Mouse (Mus musculus): ENCODE results near the gene Tctex1d2. TPM values are rescaled to one million over a fixed set of nuclear protein-coding genes. Genes with fewer than 3 reads are reported as not detected.

Tctex1d2 gene
- polyA plus RNA-seq, 1 experiment = 1.4 TPM

- H3K36me3 ChIP-seq (ENCODE audit: control insufficient read depth, insufficient read depth, low read length) = peaks cover 8% of the 10 kb centered on the region
- no peak for TF ChIP-seq POLR2A (IDR thresholded peaks at IDR 0.05; ENCODE audit: low read depth, low read length)
- no peak overlapping the region for H3K27ac ChIP-seq (ENCODE audit: insufficient read depth, low read depth, low read length)
- H3K4me1 ChIP-seq (ENCODE audit: control insufficient read depth, insufficient read depth, insufficient read length, low read length) = no peaks in the 10 kb centered on the region
- H3K4me3 ChIP-seq (ENCODE audit: low read depth, low read length) = no peak overlapping the region
- no peaks in the 10 kb centered on the region for H3K27me3 ChIP-seq (ENCODE audit: control insufficient read depth, insufficient read depth, low read length)
- WGBS = 81% methylated on average over 3 of the region's 3 CpGs
These were observed 29.7 kb upstream of the Tctex1d2 start for GRCm38 (mm10) chr16:32389841-32390240.

GRCm38 (mm10) chr16:32390882-32391281, 28.6 kb upstream of the Tctex1d2 start:
- 86% methylated on average over 3 of the region's 3 CpGs for WGBS
- H3K4me1 ChIP-seq (ENCODE audit: control insufficient read depth, insufficient read depth, insufficient read length, low read length) = no peaks in the 10 kb centered on the region
- H3K27me3 ChIP-seq (ENCODE audit: control insufficient read depth, insufficient read depth, low read length) = no peaks in the 10 kb centered on the region
- peaks cover 3% of the 10 kb centered on the region for H3K36me3 ChIP-seq (ENCODE audit: control insufficient read depth, insufficient read depth, low read length)
- H3K27ac ChIP-seq (ENCODE audit: insufficient read depth, low read depth, low read length) = no peak overlapping the region
- H3K4me3 ChIP-seq (ENCODE audit: low read depth, low read length) = no peak overlapping the region
- TF ChIP-seq POLR2A (IDR thresholded peaks at IDR 0.05; ENCODE audit: low read depth, low read length) = no peak
- no peak for TF ChIP-seq CTCF (IDR thresholded peaks at IDR 0.05; ENCODE audit: extremely low read depth, insufficient read length, insufficient replicate concordance, low read depth, low read length)

- peak overlapping the region; percentile 46; the same call in 1 of the 2 replicates for H3K27ac ChIP-seq (ENCODE audit: insufficient read depth, low read depth, low read length)
- H3K27me3 ChIP-seq (ENCODE audit: control insufficient read depth, insufficient read depth, low read length) = no peaks in the 10 kb centered on the region
- TF ChIP-seq POLR2A (IDR thresholded peaks at IDR 0.05; ENCODE audit: low read depth, low read length) = no peak
- no peak for TF ChIP-seq CTCF (IDR thresholded peaks at IDR 0.05; ENCODE audit: extremely low read depth, insufficient read length, insufficient replicate concordance, low read depth, low read length)
- no peak overlapping the region for H3K4me3 ChIP-seq (ENCODE audit: low read depth, low read length)
- H3K4me1 ChIP-seq (ENCODE audit: control insufficient read depth, insufficient read depth, insufficient read length, low read length) = no peaks in the 10 kb centered on the region
- WGBS = 69% methylated on average over 6 of the region's 6 CpGs
- H3K36me3 ChIP-seq (ENCODE audit: control insufficient read depth, insufficient read depth, low read length) = peaks cover 3% of the 10 kb centered on the region
These were observed 23.6 kb upstream of the Tctex1d2 start for GRCm38 (mm10) chr16:32395679-32396540.

GRCm38 (mm10) chr16:32396541-32396835, 23.0 kb upstream of the Tctex1d2 start:
- 70% methylated on average over 3 of the region's 3 CpGs for WGBS
- H3K36me3 ChIP-seq (ENCODE audit: control insufficient read depth, insufficient read depth, low read length) = peaks cover 3% of the 10 kb centered on the region
- TF ChIP-seq POLR2A (IDR thresholded peaks at IDR 0.05; ENCODE audit: low read depth, low read length) (no peak), CTCF (IDR thresholded peaks at IDR 0.05; ENCODE audit: extremely low read depth, insufficient read length, insufficient replicate concordance, low read depth, low read length) (no peak)
- no peak overlapping the region for H3K4me3 ChIP-seq (ENCODE audit: low read depth, low read length)
- H3K27ac ChIP-seq (ENCODE audit: insufficient read depth, low read depth, low read length) = no peak overlapping the region; the same call in 1 of the 2 replicates
- H3K27me3 ChIP-seq (ENCODE audit: control insufficient read depth, insufficient read depth, low read length) = no peaks in the 10 kb centered on the region
- no peaks in the 10 kb centered on the region for H3K4me1 ChIP-seq (ENCODE audit: control insufficient read depth, insufficient read depth, insufficient read length, low read length)

GRCm38 (mm10) chr16:32398206-32398605, 21.3 kb upstream of the Tctex1d2 start:
- WGBS = 72% methylated on average over 3 of the region's 3 CpGs
- TF ChIP-seq POLR2A (IDR thresholded peaks at IDR 0.05; ENCODE audit: low read depth, low read length) = no peak

GRCm38 (mm10) chr16:32400267-32400666, 19.2 kb upstream of the Tctex1d2 start, which contains the start of gene Tm4sf19:
Gene Tm4sf19, plus strand, starts transcription at chr16:32400506.
- no peak for TF ChIP-seq CTCF (IDR thresholded peaks at IDR 0.05; ENCODE audit: extremely low read depth, insufficient read length, insufficient replicate concordance, low read depth, low read length)
- TF ChIP-seq POLR2A (IDR thresholded peaks at IDR 0.05; ENCODE audit: low read depth, low read length) = no peak
- Histone ChIP-seq H3K27me3 (ENCODE audit: control insufficient read depth, insufficient read depth, low read length) (no peaks in the 10 kb centered on the region), H3K4me1 (ENCODE audit: control insufficient read depth, insufficient read depth, insufficient read length, low read length) (no peaks in the 10 kb centered on the region), H3K36me3 (ENCODE audit: control insufficient read depth, insufficient read depth, low read length) (no peaks in the 10 kb centered on the region), H3K27ac (ENCODE audit: insufficient read depth, low read depth, low read length) (peak within 1 kb of the TSS; percentile 36), H3K4me3 (ENCODE audit: low read depth, low read length) (no peak within 1 kb of the TSS)
- WGBS = 75% methylated on average over 7 of the region's 7 CpGs

More at GRCm38 (mm10) chr16:32398206-32398605, 21.3 kb upstream of the Tctex1d2 start:
- H3K4me1 ChIP-seq (ENCODE audit: control insufficient read depth, insufficient read depth, insufficient read length, low read length) = no peaks in the 10 kb centered on the region
- H3K27ac ChIP-seq (ENCODE audit: insufficient read depth, low read depth, low read length) = no peak overlapping the region
- no peaks in the 10 kb centered on the region for H3K27me3 ChIP-seq (ENCODE audit: control insufficient read depth, insufficient read depth, low read length)
- H3K4me3 ChIP-seq (ENCODE audit: low read depth, low read length) = no peak overlapping the region
- no peaks in the 10 kb centered on the region; the same call in 1 of the 2 replicates for H3K36me3 ChIP-seq (ENCODE audit: control insufficient read depth, insufficient read depth, low read length)

- no peaks in the 10 kb centered on the region for H3K4me1 ChIP-seq (ENCODE audit: control insufficient read depth, insufficient read depth, insufficient read length, low read length)
- peak overlapping the region; percentile 36 for H3K27ac ChIP-seq (ENCODE audit: insufficient read depth, low read depth, low read length)
- WGBS = 80% methylated on average over 9 of the region's 9 CpGs
- no peak for TF ChIP-seq CTCF (IDR thresholded peaks at IDR 0.05; ENCODE audit: extremely low read depth, insufficient read length, insufficient replicate concordance, low read depth, low read length)
- H3K36me3 ChIP-seq (ENCODE audit: control insufficient read depth, insufficient read depth, low read length) = no peaks in the 10 kb centered on the region
- no peaks in the 10 kb centered on the region for H3K27me3 ChIP-seq (ENCODE audit: control insufficient read depth, insufficient read depth, low read length)
- no peak overlapping the region for H3K4me3 ChIP-seq (ENCODE audit: low read depth, low read length)
These were observed 18.1 kb upstream of the Tctex1d2 start for GRCm38 (mm10) chr16:32401335-32401965.

All from small intestine, adult 2 months (tissue).